Mouse (Mus musculus) ES-E14 (cell line): ENCODE data around the gene Lce1i. TPM values are rescaled to one million over a fixed set of nuclear protein-coding genes. Genes with fewer than 3 reads are reported as not detected.
"Not testable (repeated sequence)": the region's sequence is repeated elsewhere in the genome, so short reads cannot be mapped to it uniquely, and the experiment has no call there.

Experiments
- DNase-seq: peaks from one replicate; pipeline ENCODE4 v3.0.0-alpha.2; 2013; ENCODE audit warnings: low read depth, low spot score
- H3K27ac ChIP-seq: 2 replicates; pipeline ENCODE4 v1.5.1; 2012; ENCODE audit warnings: low read depth, mild to moderate bottlenecking, low read length, moderate library complexity, mixed read lengths; ENCODE audit not compliant: poor library complexity, insufficient read depth, severe bottlenecking
- H3K36me3 ChIP-seq: 2 replicates; pipeline ENCODE4 v1.6.1; 2012; ENCODE audit warnings: mild to moderate bottlenecking, low read length, moderate library complexity, mixed read lengths; ENCODE audit not compliant: control insufficient read depth, poor library complexity, insufficient read depth, severe bottlenecking
- H3K4me1 ChIP-seq, 2 experiments: fragments of 150-350 bp in 1 of 2; sonication (generic) in 1 of 2; 2 replicates each; pipeline ENCODE4 v1.6.1; 2012; ENCODE audit warnings: low read length in 2 of 2, mild to moderate bottlenecking in 1 of 2, mixed read lengths in 1 of 2; ENCODE audit not compliant: control insufficient read depth in 2 of 2, insufficient read depth in 2 of 2, poor library complexity in 1 of 2
- H3K4me3 ChIP-seq, 2 experiments: fragments of 150-350 bp in 1 of 2; sonication (generic) in 1 of 2; 2 replicates each; pipeline ENCODE4 v1.5.1; 2012; ENCODE audit warnings: low read length in 2 of 2, low read depth in 1 of 2, mild to moderate bottlenecking in 1 of 2, mixed read lengths in 1 of 2; ENCODE audit not compliant: insufficient read depth in 1 of 2, poor library complexity in 1 of 2, severe bottlenecking in 1 of 2
- H3K9ac ChIP-seq: 2 replicates; pipeline ENCODE4 v1.6.1; 2012; ENCODE audit warnings: low read depth, mild to moderate bottlenecking, low read length, mixed read lengths; ENCODE audit not compliant: poor library complexity, insufficient read depth, severe bottlenecking
- H3K9me3 ChIP-seq: fragments of 150-350 bp; sonication (generic); 2 replicates; pipeline ENCODE4 v1.6.1; 2012; ENCODE audit warnings: low read depth, mild to moderate bottlenecking, low read length; ENCODE audit not compliant: control insufficient read depth, insufficient read depth
- CHD2 ChIP-seq: IDR thresholded peaks from 2 replicates; pipeline ENCODE4 v1.6.1; 2014; ENCODE audit warnings: mild to moderate bottlenecking, low read depth, low read length, inconsistent platforms
- HCFC1 ChIP-seq: IDR thresholded peaks from 2 replicates; pipeline ENCODE4 v1.6.1; 2012; ENCODE audit warnings: low read length, inconsistent platforms, borderline replicate concordance; ENCODE audit not compliant: insufficient read depth
- MAFK ChIP-seq: IDR thresholded peaks from 2 replicates; pipeline ENCODE4 v1.6.1; 2014; ENCODE audit warnings: mild to moderate bottlenecking, low read depth, low read length, inconsistent platforms; ENCODE audit not compliant: insufficient read depth
- ZC3H11A ChIP-seq: IDR thresholded peaks from 2 replicates; pipeline ENCODE4 v1.6.1; 2012; ENCODE audit warnings: low read depth, mild to moderate bottlenecking, inconsistent platforms, low read length, borderline replicate concordance
- ZNF384 ChIP-seq: IDR thresholded peaks from 2 replicates; pipeline ENCODE4 v1.6.1; 2012; ENCODE audit warnings: low read depth, low read length, inconsistent platforms
- in situ Hi-C, 2 experiments: fragments of 600-800 bp; cut with MboI; formaldehyde crosslinking; loops; one replicate each; pipeline ENCODE4 v1.15.1; 2025; ENCODE audit warnings: low sequenced_read_pairs in 2 of 2, inconsistent platforms in 1 of 2; ENCODE audit not compliant: unreplicated experiment in 2 of 2
- total RNA-seq: library from RNA; depleted of rRNA; stranded (reverse); fragments of 300-350 nt; gene quantifications from 2 replicates; pipeline ENCODE4 v1.2.3, GENCODE M21; 2012; rRNA removed

The Lce1i gene
- total RNA-seq, result not detected in 2 replicates

- Histone ChIP-seq H3K9ac (no peak within 1 kb of the TSS), H3K27ac (no peak within 1 kb of the TSS), H3K4me1 (no peaks in the 10 kb centered on the region), H3K36me3 (no peaks in the 10 kb centered on the region), H3K4me3 (no peak within 1 kb of the TSS), H3K9me3 (no peaks in the 10 kb centered on the region)
- no peak for DNase-seq
- in situ Hi-C loops, result no loop called here
- TF ChIP-seq ZC3H11A, result no peak
- TF ChIP-seq MAFK, result no peak
- no peak for TF ChIP-seq ZNF384
- TF ChIP-seq CHD2, result no peak
- no peak for TF ChIP-seq HCFC1
These were observed at the start of gene Lce1i for GRCm38 (mm10) chr3:92778799-92779198. Lce1i (minus strand) TSS chr3:92778899.

GRCm38 (mm10) chr3:92827108-92827507, 48.4 kb upstream of the Lce1i start, which contains the start of gene Kprp:
Kprp (minus strand) TSS chr3:92827247.
- Histone ChIP-seq H3K9ac (no peak within 1 kb of the TSS), H3K36me3 (no peaks in the 10 kb centered on the region), H3K27ac (no peak within 1 kb of the TSS), H3K4me1 (no peaks in the 10 kb centered on the region), H3K4me3 (no peak within 1 kb of the TSS), H3K9me3 (no peaks in the 10 kb centered on the region)
- TF ChIP-seq ZNF384 (no peak), MAFK (no peak), CHD2 (no peak), ZC3H11A (no peak), HCFC1 (no peak)
- no peak for DNase-seq
- in situ Hi-C loops, result no loop called here

- Histone ChIP-seq H3K4me1 (no peaks in the 10 kb centered on the region), H3K4me3 (no peak overlapping the region), H3K27ac (no peak overlapping the region), H3K9ac (no peak overlapping the region), H3K9me3 (no peaks in the 10 kb centered on the region), H3K36me3 (no peaks in the 10 kb centered on the region)
- TF ChIP-seq HCFC1 (no peak), MAFK (no peak), ZNF384 (no peak), CHD2 (no peak), ZC3H11A (no peak)
- in situ Hi-C loops, result no loop called here
- DNase-seq, result no peak
These were observed 47.1 kb upstream of the Lce1i start for GRCm38 (mm10) chr3:92825808-92826207.

- H3K9ac ChIP-seq, in situ Hi-C loops, H3K9me3 ChIP-seq, H3K4me3 ChIP-seq, H3K36me3 ChIP-seq, H3K4me1 ChIP-seq, H3K27ac ChIP-seq: not testable (repeated sequence)
- peak; percentile 52 for DNase-seq
These were observed 37.3 kb upstream of the Lce1i start for GRCm38 (mm10) chr3:92816036-92816435.

GRCm38 (mm10) chr3:92815581-92815980, 36.9 kb upstream of the Lce1i start:
- H3K4me3 ChIP-seq, result no peak overlapping the region
- in situ Hi-C loops, result no loop called here

More at GRCm38 (mm10) chr3:92815581-92815980, 36.9 kb upstream of the Lce1i start:
- TF ChIP-seq HCFC1 (no peak), MAFK (no peak)
- Histone ChIP-seq H3K36me3 (no peaks in the 10 kb centered on the region), H3K4me1 (peaks cover 0 to 6% of the 10 kb centered on the region in 2 experiments; a peak in 2 of 4 replicates), H3K27ac (no peak overlapping the region; the same call in 1 of the 2 replicates), H3K9ac (no peak overlapping the region), H3K9me3 (no peaks in the 10 kb centered on the region)
- DNase-seq, result peak; percentile 16
